Mouse (Mus musculus) embryo, embryonic 10.5 days (tissue): ENCODE data around the gene Pip5k1b.
A peak's percentile ranks its signal among the peaks of the same experiment; 100 is the strongest.
"Not testable (repeated sequence)": the region's sequence is repeated elsewhere in the genome, so short reads cannot be mapped to it uniquely, and the experiment has no call there.

ENCODE experiments used
- DNase-seq: peaks from one replicate; pipeline ENCODE4 v3.0.0-alpha.2; 2015; ENCODE audit warnings: low spot score

Gene Pip5k1b

DNA sequence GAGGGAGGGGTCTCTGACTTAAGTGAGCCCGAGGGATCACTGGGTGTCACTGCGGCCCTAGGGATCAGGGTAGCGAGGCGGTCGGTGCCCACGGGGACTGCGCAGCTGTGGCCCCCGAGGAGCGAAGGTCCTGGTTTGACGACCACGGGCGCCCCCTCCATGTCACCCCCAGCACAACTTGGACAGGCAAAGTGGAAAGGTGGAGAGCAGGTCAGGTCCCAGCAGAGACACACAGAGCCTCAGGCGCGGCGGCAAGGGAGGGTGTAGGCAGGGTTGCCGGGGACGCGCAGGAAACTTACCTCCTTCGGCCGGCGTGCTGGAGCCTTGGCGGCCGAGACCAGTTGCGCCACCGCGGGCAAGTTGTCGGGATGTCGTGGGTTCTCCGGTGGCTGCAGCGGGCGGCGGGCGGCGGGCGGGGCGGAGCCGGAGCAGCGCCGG is at the start of gene Pip5k1b:
Gene Pip5k1b (minus strand): TSS at position 407 of the 438 bp plus-strand sequence.
- DNase-seq: peak; percentile 67

DNA sequence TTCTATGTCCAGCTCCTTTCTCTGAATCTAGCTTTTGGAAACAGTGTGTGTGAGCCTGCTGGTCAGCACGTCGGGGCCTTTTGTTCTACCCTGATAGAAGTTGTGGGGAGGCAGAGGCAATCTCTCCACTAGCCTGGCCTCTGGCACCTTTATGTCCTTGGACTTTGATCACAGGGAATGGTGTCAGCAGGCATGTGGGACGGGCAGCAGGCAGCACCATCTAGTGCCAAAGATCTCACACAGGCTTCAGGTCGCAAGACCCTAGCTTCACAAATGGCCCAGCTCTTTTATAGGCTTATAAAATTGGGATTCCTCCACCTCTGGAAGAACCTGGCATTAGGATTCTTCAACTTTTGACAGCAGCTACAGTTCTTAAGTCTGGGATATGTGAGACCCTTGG is 48.4 kb upstream of the Pip5k1b start:
- no peak for DNase-seq

DNA sequence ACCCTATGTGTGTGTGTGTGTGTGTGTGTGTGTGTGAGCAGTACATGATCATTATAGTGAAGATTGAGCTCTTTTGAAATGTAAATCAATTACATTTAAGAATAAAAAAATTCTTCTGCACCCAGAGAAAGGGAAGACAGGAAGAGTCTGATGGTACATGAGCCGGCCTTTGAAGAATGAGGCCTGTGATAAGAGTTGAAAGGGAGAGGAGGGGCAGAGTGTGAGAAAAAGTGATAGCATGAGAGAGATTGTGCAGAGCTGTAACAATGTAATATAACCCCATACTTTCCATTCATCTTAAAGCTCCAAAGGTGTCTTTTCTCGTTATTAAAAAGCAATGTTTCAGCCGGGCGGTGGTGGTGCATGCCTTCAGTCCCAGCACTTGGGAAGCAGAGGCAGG is 47.8 kb upstream of the Pip5k1b start:
- no peak for DNase-seq

DNA sequence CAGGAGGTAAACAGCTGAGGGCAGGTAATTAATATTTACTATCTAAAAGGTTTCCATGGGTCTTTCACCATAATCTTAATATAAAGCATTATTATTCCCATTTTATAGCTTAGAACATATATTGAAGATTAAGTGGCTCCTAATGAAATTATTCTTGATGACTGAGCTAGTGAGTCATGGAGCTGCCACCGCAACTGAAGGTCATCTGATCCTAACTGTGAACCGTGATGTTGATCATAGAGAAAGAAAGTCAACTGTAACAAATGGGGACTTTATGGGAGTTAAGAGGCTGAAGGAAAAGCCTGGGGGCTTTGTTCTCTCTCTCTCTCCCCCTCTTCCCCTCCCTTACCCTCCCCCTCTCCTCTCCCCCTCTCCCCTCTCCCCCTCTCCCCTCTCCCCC is 31.1 kb upstream of the Pip5k1b start:
- no peak for DNase-seq

DNA sequence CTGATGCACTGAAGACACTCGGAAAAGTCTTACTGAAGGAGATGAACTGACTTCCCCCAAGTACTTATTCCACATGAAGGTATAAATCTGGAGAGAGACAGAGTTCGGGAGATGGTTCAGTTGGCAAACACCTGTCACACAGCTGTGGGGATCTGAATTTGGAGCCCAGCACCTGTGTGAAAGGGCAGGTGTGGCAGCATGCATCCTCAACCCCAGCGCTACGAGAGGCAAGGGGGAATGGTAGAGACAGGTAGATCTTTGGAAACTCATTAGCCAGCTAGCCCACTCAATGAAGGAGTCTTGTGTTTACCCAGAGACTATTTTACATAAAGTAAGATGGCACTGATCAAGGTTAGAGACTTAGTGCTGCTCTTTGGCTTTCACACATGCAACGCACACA is 29.5 kb upstream of the Pip5k1b start:
- DNase-seq: no peak

DNA sequence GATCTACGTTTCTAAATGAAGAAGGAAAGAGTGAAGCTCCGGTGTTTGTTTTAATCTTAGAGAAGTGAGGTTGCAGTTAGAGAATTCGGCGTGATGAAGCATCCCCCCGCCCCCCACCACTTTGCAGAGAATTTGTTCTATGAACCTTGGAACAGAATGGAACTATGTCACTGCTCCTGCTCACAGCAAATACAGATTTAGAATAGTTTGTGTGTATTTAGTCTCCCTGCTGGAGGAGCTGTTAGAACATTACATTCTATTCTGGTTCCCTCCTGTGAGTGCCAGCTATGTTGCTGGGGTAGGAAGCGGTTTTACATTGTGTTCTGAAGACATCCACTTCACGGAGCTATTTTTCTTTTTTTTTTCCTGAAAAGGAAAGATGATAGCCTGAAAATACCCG is 28.3 kb upstream of the Pip5k1b start:
- no peak for DNase-seq

DNA sequence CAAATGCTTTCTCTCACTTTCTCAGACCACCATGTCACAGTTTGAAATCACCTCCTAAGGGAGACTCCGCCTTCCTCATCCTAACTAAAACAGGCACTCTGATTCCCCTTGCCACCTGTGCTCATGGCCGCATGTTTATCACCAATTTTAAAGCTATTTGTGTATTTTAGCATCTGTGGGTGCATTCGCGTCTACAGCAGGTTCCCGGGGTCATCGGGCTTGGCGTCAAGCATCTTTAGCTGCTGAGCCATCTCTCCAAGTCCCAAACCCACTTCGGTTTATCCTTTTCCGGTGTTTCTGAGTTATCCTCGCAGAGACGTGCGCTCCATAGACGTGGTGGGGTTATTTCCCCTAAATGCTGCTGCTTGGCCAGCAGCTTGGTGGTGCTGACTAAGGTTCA is 20.5 kb upstream of the Pip5k1b start:
- DNase-seq: no peak

DNA sequence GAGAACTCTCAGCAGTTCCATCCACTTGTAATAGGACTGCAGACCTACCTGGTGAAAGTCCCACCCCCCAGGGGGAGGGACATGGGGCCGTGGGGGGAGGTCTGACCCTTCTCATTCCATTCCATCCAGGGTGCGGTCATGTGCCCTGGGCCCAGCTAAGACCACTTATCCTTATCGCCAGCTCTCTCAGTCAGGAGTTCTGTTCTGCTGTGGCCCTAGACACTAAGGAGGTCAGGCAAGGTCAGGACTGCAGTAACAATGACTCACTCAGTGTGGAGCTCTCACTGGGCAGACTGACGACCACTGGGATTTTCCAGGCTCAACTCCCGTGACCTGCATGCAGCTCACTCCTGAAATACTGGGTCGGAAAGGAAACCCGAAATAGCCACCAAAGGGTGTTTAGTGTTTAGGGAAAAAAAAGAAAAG is 16.1 kb upstream of the Pip5k1b start:
- peak; percentile 45 for DNase-seq

DNA sequence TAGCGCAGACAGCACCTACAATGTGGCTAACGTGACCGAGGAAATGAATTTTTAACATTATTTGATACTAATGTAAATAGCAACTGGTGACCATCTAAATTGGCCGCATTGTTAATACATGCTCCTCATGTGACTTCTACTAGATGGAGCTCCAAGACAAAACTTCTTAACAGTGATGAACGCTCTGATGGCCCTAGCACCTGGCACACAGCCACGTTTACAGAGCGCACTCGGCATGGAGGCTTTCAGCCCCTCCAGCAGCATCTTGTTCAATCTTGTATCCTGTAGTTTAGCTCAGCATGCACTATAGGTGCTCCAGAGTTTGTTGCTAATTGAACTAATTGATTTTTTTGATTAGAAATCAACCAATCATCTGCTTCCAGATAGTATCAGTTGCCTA is 15.3 kb upstream of the Pip5k1b start:
- DNase-seq: no peak

DNA sequence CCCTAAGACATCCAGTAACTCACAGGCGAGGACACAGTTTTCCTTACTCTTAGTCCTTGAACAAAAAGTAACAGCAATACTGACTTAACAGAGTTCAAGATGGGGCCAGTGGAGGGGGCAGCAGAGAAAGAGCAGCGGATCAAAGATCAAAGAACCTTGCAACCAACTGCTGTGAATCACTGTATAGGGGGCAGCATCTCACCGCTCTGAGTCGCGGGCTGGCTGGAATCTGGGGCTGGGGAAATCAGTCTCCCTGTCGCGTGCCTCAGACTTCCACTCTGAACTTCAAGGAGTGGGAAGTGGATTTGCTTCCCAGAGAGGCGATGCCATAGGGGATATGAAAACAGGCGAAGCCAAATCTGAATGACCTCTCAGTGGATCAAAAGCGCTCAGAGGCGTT is 1.8 kb upstream of the Pip5k1b start:
- peak; percentile 83 for DNase-seq

DNA sequence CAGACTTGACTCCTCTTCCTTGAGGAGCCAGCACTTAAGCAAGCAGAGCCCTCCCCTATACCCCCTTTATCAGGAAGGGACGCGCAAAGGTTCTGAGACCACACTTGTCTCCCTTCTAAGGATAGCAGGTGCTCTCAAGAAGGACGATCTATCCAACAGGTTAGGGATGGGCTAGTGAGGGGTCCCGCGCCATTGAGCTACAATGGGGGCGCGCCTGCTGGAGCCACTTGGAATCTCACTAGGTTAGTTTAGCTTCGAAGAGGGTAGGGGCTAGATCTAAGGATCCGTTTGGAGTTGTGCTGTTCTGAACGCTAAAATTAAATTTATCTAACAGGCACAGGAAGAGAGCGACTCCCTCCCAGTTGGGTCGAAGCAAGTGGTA is 904 bp upstream of the Pip5k1b start:
- DNase-seq: peak; percentile 58

DNA sequence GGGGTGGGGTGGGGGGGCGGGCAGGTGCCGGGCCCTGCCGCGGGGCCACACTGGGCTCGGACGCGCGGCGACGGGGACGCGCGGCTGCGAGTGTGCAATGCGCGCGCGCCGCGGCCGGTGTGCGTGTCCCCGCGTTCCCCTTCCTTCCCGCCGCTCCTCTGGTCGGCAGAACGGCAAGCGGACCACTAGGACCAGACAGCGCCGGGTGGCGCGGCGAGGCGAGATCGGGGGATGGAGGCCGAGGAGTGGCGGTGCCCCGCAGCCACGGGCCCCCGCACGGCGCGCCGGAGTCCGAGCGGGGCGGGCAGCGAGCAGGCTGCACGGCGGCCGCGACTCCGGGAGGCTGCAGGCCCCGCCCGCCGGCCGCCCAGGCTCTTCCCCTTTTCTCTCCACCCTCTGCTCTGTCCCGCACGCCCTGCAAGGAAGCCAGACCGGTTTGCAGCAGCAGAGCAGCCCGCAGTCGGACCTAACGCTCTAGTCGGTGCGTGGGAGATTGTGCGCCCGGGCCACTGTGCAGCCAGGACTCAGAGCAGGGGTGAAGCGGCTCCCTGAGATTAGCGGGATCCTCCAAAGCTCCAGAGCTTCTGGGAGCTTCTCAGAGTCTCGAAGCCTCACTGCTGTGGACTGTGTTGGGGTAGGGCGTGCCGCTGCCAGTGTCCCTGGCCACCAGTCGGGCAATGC is 372 bp upstream of the Pip5k1b start:
- DNase-seq: peak; percentile 78

DNA sequence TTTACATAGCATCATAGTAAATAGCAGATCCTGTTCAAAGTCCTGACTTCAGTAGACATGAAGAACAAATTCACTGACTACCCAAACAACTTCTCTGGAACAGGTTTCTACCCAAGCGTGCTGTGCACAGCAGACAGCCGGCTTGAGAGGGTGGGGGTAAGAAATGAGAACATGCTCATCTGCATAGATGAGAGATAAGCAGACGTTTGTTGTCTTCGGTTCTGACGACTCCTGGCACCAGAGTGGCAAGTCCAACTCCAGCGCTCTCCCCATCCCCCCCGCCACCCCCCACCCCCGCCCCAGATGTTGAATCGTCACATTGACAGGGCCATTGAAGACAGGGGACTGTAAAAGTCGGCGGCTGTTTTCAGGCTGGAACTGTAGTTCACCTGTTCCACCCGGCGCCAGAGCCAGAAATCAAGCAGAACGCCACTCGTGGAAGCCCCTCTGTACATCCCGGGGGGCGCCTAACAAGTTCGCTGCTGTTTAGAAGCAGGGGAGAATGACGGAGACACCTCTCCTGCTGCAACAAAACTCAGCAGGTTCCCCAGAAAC is 684 bp downstream of the Pip5k1b start:
- peak; percentile 29 for DNase-seq

DNA sequence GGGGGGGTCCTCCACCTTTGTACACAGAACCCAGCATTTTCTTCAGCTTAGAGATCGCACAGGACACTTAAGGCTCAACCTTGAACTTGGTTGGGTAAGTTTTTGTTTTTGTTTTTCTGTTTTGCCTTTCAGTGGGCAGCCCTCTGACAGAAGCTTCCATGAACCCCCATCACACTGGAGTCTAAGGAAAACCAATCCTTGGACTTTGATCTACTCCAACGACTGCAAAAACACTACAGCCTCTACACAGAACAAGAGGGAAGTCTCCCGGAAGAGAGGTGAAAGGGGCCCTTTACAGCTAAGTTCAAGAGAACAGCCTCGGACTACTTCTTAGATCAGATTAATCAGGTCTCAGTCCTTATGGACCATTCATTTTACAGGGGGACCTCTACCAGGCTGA is 1.2 kb downstream of the Pip5k1b start:
- peak; percentile 17 for DNase-seq

DNA sequence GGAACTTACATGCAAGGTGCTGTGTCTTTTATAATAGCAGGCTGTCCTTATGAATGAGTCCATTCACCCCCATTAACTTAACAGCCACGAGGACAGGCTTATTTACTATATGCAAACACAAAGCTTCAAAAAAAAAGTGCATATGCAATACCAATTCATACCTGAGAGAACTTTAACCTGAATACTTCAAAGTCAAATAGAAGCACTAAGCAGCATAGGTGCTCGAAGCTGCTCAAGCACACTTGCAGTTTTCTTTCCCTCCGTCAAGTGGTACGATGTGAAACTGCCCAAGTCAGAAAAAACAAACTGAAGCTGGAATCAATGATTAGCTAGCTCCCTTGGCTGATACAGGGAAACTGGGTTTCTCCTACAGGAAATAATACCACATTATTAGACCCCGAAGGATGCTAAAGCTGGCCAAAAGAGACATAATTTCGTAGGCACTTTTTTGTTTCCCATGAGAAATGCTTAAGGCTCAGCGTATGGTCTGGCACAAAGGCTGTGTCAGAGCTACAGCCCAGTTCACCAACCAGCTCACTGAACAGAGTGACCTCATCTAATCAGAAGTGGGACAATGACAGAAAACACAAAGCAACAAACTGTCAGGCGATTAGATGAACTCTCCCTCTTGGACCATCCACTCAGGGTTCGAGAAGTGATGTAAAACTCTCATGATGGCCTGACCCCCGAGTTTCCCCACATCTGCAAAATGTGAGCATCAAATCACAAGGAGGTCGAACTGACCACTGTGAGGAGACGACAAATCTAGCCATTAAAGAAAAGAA is 2.2 kb downstream of the Pip5k1b start:
- DNase-seq: peak; percentile 27

DNA sequence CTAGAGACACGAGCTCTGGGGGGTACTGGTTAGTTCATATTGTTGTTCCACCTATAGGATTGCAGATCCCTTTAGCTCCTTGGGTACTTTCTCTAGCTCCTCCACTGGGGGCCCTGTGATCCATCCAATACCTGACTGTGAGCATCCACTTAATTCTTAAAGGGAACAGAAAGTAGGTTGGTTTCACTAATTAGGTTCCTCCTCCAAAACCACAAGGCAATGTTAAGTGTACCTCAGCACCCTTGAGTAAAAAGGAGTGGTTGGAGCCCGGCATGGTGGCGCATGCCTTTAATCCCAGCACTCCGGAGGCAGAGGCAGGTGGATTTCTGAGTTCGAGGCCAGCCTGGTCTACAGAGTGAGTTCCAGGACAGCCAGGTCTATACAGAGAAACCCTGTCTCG is 3.0 kb downstream of the Pip5k1b start:
- DNase-seq: not testable (repeated sequence)

DNA sequence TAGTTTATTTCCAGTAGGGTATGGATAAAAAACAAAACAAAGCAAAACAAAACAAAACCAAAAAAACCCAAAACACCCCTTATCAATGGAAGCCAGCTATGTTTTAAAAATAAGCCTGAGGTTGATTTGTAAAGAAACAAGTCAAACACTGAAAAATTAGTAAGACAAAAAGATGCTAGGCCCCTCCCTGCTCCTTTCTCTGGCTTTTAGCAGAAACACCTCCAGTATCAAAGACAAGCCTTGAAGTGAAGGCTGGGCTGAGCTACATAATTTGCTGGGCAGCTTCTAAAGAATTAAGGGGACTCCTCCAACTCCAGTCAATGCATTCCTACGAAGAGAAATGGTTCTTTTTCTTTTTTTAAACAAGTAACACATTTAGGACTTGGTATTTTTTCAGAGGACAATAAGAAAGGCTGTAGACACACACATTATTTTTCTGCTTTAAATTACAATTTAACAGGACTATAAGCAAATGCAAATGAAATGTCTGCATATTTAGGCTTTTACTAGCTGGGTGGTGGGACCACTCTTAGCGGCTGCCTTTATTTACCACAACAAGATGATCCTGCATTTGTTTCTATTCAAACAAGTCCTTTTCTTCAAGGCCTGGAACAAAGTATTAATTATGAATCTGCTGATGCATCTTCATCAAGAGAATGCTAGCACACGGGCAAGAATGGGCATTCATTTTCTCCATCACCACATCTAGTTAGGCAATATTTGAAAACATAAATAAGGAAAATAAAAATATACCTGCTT is 4.3 kb downstream of the Pip5k1b start:
- no peak for DNase-seq

DNA sequence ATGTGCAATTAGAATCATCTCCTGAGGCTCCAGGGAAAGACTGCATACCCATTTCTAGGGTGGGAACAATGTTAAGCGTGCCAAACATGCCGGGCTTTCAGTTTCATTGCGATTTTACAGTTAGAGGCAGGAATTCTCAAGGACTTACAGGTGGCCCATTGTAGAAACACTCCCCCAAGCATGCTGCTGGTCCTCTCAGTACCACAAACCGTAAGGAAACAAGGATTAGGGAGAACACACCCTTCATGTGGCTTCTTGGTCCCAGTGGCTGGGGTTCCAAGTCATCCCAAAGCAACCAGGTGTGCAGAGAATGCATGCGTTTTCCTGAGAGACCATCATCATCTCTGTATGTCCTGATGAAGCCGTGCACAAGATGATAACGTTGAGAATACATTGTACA is 4.9 kb downstream of the Pip5k1b start:
- DNase-seq: no peak

DNA sequence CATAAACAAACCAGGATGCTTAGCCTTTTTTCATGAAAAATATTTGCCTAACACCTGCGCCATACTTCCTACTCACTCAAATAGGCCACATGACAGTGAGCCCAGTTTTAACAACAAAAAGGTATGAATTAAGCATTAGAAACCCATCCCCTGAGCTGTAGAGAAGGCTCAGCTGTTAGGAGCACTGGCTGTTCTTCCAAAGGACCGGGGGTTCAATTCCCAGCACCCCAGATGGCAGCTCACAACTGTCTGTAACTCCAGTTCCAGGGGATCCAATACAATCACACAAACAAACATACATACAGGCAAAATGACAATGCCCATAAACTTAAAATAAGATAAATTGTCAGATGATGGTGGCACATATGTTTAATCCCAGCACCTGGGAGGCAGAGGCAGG is 5.7 kb downstream of the Pip5k1b start:
- no peak for DNase-seq

DNA sequence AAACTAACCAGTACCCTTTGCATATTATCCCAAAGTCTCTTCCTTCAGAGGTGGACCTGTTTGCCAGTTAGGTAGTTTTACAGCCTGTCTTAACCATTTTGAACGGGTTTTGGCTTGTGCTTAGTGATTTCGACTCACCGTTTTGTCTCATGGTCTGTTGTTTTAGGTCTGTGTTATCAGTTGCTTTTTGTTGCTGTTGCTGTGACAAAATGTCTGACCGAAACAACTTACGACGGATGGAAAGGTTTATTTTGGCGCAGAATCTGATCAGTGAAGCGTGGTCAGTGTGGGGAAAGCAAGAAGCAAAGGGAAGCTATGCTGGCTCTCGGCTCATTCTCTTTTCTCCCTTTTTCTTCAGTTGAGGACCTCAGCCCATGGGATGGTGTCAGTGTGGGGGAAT is 7.3 kb downstream of the Pip5k1b start:
- DNase-seq: no peak

DNA sequence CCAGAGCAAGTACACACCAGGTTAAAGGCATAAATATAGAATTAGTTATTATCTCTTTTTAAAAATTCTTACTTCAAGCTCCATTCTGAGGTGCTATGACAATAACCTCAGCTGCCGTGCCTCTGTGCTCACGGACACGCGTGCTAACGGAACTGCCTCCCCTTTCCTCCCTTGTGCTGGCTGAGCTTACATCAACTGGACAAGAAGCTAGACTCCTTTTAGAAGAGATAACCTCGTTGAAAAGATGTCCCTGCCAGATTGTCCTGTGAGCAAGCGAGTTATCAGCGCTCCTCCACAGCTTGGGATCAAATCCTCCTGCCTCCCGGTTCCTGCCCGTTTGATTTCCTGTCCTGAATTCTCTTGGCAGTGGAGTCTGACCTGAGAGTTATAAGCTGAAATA is 9.5 kb downstream of the Pip5k1b start:
- DNase-seq: no peak
